Mouse (Mus musculus) T-helper 17 cell (primary cell): Measurements from ENCODE around the gene Atrn.
"Not testable (repeated sequence)": the region's sequence is repeated elsewhere in the genome, so short reads cannot be mapped to it uniquely, and the experiment has no call there.

Source experiments
- in situ Hi-C, 2 experiments: fragments of 300-600 bp; cut with MboI, MseI; formaldehyde crosslinking; loops; 1 replicate in 1 of 2; 2 replicates in 1 of 2; pipeline ENCODE4 v1.15.1; 2025; ENCODE audit warnings: high pct_unique_total_duplicates in 2 of 2

Gene Atrn

DNA sequence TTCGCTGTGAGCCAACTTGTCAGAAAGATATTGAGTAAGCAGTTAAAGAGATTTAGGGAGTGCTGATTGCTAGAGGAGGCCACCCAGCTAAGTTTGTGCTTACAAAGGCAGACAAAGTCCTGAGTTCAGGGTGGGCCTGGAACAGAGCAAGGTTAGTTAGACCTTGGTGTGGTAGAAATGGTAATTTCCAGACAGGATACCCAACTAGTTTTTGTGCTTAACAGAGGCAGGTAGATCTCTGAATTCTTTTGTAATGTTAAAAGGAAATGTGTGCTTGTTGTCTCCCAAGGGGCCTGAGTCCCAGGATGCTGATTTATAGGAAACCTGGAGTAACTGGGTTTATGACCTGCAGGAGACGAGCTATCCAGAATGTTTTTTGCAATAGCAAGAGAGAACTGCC is 52.6 kb downstream of the Atrn start:
- in situ Hi-C loops = no loop called here

GRCm38 (mm10) chr2:130961851-130962250 is 55.6 kb downstream of the Atrn start:
- in situ Hi-C loops = no loop called here

DNA sequence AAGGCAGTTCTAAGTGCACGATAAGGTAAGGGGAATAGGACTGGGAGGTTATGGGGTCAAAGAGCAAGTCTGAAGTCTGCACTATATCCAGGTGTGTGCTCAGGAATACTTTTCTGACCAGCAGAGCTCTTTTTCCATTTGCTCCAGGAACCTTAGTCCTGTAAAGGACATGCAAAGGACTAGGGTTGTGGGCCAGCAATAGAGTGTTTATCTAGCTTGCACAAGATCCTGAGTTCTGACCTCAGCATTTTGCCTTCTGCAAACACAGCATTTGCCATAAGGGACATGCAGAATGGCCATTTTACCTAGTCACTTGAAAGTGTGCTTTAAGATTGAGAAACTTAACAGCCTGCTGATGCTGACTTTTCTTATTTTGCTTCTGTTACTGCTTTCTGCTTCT is 58.7 kb downstream of the Atrn start:
- in situ Hi-C loops = no loop called here

DNA sequence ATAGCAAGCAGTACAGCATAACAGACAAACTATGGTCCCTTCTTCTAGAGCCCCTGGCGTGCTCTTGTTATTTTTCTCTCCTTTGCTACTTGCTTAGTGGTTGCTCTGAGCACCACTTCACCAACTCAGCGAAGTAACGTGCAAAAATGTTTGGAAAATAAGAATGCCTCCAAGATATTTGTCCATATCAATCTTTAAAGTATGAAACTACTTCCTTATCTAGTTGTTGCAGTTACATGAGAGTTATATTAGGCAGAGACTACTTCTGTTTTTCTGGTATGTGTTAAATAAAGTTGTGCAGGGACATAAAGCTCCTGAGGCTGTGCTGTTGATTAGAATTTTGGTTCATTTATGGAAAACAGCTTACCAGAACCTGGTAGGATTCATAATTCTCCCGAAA is 64.7 kb downstream of the Atrn start:
- in situ Hi-C loops = loop anchor here in 1 of 2 experiments (5.0 kb wide), 1 partner anchor 49 kb away; no protein-coding TSS in a partner anchor

GRCm38 (mm10) chr2:130972386-130972785 is 66.1 kb downstream of the Atrn start:
- in situ Hi-C loops = loop anchor here in 1 of 2 experiments (5.0 kb wide), 1 partner anchor 50 kb away; no protein-coding TSS in a partner anchor

DNA sequence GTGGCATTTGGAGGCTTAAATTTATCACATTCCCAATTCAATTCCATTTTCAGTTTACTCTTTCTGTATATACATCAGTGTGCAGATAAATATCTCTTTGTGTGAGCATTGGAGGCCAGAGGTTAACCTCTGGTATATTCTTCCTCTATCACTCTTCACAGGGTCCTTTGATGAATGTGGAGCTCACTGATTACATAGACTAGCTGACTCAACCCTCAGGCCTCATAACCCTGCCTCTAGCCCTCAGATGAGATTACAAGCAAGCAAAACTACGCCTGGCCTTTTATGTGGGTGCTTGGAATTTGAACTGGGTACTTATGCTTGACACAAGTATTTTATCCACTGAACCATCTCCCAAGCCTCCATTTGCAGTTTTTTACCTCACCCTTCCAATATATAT is 68.6 kb downstream of the Atrn start:
- in situ Hi-C loops = loop anchor here in 1 of 2 experiments (5.0 kb wide), 1 partner anchor 53 kb away; no protein-coding TSS in a partner anchor

GRCm38 (mm10) chr2:130977589-130977988 is 71.3 kb downstream of the Atrn start:
- in situ Hi-C loops = no loop called here

DNA sequence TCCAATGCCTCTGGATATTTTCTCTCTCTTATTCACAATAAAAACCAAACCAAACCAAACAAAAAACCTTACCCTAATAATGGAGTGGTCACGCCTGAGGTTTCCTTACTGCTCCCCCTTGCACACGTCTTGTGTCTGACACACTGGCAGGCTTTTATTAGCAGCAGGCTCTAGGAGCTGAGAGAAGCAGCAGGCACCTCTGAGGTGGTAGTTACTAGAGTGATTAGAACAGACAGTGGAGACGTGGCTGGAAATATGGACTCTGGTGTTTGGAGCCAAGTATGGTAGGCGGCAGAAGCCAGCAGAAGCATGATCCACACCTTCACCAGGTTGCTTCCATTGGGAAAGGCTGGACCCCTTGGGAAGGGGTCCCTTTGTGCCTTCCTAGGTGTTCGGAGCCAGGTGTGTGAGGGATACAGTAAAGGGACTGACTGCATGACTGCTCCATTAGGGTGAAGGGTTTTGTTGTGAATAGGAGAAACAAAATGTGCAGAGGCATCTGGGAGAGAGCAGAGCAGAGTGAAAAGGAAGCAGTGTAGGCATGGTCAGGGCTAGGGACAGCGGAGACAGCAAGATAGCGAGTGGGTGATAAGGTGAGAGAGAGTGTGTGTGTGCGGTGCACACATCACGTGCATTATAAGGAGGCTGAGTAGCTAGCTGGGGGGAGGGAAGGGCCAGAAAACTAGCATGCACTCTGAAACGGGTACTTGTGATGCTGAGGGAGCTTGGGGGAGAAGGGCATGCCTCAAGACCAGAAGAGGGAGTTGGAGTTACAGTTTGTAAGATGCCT is 72.0 kb downstream of the Atrn start:
- in situ Hi-C loops = no loop called here

DNA sequence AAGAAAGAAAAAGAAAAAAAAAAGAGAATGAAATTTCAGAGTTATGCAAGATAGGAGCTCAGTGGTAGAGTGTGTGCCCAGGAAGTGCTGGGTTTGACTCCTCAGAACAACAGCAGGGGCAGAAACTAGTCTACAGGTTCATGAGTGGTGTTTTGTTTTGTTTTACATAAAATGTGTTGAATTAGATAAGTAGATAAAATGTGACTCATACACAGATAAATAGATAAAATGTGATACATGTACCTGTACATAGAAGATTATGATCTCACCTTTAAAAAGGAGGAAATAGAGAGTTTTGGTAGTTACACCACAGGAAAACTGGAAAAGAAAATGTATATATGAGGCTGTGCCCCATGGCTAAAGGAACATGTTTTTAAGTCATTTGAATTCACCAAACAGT is 72.8 kb downstream of the Atrn start:
- in situ Hi-C loops = no loop called here

DNA sequence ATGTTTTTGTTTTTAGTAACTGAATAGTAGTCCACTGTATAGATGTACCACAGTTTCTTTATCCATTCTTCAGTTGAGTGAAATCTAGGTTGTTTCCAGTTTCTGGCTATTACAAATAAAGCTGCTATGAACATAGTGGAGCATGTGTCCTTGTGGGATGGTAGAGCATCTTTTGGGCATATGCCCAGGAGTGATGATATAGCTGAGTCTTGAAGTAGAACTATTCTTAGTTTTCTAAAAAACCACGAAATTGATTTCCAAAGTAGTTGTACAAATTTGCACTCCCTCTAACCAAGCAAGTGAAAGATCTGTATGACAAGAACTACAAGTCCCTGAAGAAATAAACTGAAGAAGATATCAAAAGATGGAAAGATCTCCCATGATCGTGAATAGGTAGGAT is 86.5 kb downstream of the Atrn start:
- in situ Hi-C loops = no loop called here

DNA sequence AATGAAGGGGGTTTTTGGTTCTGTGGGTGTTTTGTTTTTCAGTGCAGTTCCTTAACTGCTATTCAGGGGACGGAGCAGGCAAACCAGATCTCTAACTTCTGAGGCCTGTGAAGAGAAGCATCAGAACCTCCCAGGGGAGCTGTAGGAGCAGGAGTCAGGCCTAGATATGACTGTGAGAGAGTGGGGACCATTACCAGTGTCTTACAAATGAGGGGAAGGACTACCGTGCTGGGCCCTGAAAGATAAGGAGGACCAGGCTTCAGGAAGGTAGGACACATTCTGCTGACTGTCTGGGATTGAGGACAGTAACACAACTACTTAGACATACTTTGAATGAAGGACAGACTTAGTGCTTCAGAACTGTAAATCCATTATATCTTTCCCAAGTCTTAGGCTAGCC is 102.8 kb downstream of the Atrn start:
- in situ Hi-C loops = no loop called here

GRCm38 (mm10) chr2:131010566-131010965 is 104.3 kb downstream of the Atrn start:
- in situ Hi-C loops = no loop called here

- in situ Hi-C loops = no loop called here
These were observed 118.9 kb downstream of the Atrn start for GRCm38 (mm10) chr2:131025230-131025629.

DNA sequence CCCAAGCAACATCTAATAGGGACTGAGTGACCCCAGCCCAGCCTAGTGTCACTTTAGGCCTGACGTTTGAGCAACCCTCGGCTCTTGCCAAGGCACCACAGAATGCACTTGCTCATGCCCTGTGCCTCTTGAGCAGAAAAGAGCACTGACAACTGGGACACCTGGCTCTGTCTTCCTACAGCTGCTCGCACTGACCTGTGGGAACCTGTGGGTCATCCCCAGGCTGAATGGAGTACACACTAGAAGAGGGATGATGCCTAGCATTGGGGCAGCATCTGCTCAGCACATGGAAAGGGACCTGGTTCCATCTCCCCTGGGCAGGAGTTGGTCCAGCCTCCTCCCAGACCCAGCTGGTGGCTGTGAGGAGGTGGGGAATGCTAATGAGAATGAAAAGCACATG is 120.6 kb downstream of the Atrn start:
- in situ Hi-C loops = no loop called here

DNA sequence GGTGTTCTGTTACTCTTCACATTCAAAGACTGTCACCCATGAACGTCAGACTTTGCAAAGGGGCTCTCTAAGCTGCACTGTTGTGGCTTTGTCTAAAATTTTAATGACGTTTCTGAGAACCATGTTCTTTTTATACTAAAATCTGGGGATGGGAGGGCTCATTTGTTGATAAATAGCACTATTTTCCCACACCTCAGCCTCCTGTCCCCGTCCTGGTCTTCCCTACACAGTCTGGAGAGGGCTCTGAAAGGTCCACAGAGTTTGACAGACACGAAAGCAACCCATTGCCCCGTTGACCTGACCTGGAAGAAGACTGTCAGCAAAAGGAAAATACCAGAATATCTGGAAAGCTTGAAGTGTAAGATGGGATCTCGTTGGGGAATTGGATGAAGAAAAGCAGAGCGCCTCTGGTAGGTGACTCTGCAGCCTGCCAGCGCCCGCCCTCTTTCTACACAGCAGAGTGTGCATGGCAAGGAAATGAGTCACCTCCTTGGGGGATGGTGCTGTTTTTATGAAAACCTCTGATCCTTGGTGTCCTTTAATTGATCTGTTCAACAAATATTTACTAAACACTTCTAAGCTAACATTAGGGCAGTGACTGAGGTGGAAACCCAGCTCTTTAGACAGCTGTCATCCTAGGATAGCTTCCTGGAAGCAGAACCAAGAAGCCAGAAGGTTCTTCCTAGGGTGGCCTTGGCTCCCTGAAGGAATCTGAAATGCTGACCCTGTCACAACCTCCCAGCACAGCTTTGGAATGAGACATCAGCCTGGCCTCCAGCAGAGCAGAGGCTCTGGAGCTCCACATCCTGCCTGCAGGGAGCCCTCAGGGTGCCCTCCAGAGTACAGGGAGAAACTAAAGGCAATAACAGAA is 123.0 kb downstream of the Atrn start:
- in situ Hi-C loops = no loop called here

- in situ Hi-C loops = no loop called here
These were observed 124.3 kb downstream of the Atrn start for GRCm38 (mm10) chr2:131030561-131030960.

DNA sequence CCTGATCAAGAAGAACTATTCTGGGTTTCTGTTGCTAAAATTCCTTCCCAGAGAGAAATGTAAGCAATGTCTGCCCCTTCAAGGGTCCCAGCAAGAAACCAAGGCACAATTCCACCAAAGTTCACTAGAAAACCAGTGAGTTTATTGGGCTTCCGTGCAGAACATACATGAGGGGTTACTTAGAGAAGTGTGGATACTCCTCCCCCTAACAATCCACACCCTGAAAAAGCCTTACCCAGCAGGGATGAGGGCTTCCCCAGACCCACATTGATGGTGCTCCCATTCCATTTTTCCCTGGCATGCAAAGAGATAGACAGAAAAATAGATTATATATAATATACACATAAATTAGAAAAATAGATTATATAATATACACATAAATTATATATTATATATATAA is 124.7 kb downstream of the Atrn start:
- in situ Hi-C loops = no loop called here

DNA sequence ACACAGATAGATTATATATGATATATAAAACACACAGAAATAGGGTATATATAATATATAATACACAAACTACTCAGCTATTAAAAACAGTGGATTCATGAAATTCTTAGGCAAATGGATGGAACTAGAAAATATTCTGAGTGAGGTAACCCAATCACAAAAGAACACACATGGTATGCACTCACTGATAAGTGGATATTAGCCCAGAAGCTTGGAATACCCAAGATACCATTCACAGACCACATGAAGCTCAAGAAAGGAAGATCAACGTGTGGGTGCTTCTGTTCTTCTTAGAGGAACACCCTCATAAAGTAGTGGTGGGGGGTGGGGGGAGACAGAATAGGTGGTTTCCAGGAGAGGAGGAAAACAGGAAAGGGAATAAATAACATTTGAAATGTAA is 125.1 kb downstream of the Atrn start:
- in situ Hi-C loops = not testable (repeated sequence)

DNA sequence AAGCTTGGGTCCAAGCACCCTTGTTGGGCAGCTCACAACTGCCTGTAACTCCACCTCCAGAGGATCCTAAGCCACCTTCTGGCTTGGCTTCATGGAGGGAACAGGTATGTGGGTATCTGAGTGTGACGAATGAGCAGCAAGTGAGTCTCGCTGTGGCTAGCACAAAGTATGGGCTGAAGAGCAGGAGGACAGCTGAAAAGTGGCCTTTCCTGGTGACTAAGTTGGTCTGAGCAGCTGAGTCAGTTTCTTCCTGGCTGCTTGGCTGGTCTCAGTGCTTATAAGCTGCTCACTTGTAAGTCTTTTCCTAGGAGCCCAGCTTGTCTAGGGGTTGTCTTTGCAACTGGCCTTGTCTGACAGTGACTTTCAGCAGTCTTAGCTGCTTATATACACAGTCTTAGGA is 130.0 kb downstream of the Atrn start:
- in situ Hi-C loops = no loop called here

DNA sequence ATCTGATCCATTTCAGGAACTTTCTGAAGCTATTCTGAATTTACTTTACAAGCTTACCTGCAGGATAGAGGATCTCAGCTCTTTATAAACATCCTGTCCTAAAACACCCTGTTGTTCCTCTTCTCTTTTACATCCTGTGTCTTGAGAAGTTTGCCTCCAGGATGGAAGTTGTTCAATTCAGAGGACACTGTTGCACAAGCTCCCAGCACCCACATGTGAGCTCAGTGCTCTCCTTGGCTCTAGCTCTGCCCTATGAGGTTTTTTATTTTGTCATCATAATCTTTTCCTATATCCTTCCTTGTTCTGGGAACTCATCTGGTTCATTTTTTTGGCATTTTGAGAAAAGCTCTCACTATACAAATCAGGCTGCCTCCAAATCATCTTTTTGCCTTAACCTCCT is 130.5 kb downstream of the Atrn start:
- in situ Hi-C loops = no loop called here

DNA sequence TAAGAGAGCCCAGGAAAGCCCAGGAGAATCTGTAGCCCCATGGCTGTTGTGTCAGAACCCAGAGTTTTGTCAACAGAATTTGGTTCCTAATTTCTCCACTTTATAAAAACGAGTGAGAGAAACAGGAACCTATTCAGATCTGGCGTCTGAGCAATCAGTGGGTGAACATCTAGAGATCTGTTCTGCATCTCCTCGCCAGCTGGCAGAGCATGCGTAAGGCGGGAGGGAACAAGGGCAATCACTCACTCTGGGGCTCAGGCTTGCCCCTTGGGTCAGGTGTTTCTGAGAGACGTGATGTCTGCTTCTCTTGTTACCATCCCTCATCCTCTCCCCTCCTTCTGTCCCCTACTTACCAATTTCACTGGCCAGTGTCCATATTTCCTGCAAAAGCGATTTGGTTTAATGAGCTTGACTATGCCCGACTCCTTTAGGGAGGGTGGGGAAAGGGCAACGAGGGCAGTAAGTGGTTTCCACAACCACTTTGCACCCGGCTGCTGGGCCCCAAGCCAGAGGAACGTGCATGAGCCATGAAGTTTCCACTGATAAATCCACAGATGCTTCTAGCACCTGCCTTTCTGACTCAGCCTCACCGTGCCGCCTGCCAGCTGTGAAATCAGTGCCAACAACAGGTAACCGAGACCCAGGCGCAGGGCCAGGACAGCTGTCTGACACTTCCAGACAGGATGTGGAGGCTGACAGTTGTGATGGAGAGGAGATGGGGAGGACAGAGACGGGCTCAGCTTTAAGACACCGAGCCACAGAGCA is 131.1 kb downstream of the Atrn start:
- in situ Hi-C loops = no loop called here

DNA sequence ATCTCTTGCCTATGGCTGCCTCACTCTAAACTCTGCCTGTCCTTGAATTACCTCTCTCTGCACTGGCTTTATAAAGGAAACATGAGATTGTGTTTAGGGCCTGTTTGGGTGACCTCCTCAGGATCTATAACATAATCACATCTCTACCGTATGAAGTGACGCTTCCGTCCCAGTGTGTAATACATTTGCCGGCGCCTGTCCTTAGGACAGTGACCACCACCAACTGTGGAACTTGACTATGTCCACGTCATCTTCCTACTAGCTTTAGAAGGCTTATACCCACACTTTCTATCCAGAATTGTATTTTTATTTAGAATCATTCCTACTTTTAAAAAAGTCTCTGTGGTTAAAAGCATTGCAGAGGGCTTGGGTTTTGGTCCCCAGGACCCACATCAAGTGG is 131.9 kb downstream of the Atrn start:
- in situ Hi-C loops = no loop called here
